Mouse (Mus musculus): ENCODE measurements around the gene Sugct.

- TF ChIP-seq POLR2A (IDR thresholded peaks at IDR 0.05; ENCODE audit: borderline replicate concordance, insufficient read depth, low read length): no peak
- no peak for TF ChIP-seq CTCF (IDR thresholded peaks at IDR 0.05; ENCODE audit: borderline replicate concordance, insufficient read depth, low read depth, low read length)
Observed at GRCm38 (mm10) chr13:16912214-16912613, 783.1 kb downstream of the Sugct start.
